Mouse (Mus musculus): ENCODE data around the gene Slc36a4. TPM values are rescaled to one million over a fixed set of nuclear protein-coding genes. Genes with fewer than 3 reads are reported as not detected.

Slc36a4 gene
- polyA plus RNA-seq (2021; fragmentation: Nextera tagmentation) = 19.3 and 19.8 TPM in 2 replicates
- long read RNA-seq, experiment 1, full-length matches to known transcripts = 51 of 140 reads
- long read RNA-seq, experiment 1, partial matches to known transcripts = 31 of 140 reads
- long read RNA-seq, experiment 1, other reads (novel, unspliced or antisense) = 58 of 140 reads
- long read RNA-seq, experiment 2, full-length matches to known transcripts = 8 of 39 reads
- long read RNA-seq, experiment 2, partial matches to known transcripts = 3 of 39 reads
- long read RNA-seq, experiment 2, other reads (novel, unspliced or antisense) = 28 of 39 reads

DNA sequence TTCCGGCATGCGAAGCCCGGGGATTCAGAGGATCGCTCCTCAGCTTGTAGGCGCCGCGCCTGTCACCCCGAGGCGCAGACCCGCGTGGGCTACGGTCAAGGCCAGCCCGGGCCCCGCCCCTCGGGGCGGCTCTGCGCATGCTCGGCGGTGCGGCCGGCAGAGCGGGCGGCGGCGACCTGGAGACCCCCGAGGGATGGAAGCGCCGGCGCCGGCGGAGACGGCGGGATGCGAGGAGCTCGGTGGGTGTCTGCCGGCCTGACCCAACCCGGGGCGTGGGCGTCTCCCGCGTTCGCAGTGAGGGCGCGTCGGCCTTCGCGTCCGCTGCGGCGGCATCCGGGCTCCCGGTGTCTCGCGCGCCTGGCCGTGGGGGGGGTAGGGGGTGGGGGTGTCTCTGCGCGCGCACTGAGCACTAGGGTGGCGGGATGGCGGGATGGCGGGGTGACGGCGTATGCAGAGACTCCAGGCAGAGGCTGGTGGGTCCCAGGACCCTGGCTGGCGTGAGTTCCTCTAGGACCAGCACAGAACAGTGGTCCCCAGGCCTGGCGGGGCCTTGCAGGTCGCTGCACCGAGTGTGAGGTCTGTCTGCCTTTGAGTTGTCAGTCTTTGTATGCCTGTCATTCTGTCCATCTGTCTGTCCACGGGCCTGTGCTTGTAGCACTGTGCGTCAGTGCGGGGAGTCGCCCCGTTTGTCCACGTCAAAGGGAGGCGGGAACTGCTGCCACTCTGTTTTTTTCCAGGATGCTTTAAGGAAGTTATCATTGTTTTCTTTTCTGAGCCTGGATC lies at the start of gene Slc36a4:
TSS of gene Slc36a4 (plus strand) at position 140 of the 783 bp plus-strand sequence.

Other genes starting within 250 kb of the Slc36a4 start
- 0.39 TPM in 1 of 2 replicates, not detected in the other for gene Smco4, start 216.3 kb upstream of the Slc36a4 start, polyA plus RNA-seq (2021; fragmentation: Nextera tagmentation)
- 0.23 TPM in 1 of 2 replicates, not detected in the other for gene Deup1, start 81.8 kb upstream of the Slc36a4 start, polyA plus RNA-seq (2021; fragmentation: Nextera tagmentation)
- gene Mtnr1b, start 164.8 kb downstream of the Slc36a4 start, polyA plus RNA-seq (2021; fragmentation: Nextera tagmentation) = not detected in 2 replicates

All from left cerebral cortex, adult 6 months (tissue).